Mouse (Mus musculus) c-Kit-positive CD71-positive TER-119-positive erythroid progenitor cells, embryonic 14.5 days (primary cell): ENCODE results near the gene Lrrc1.
A peak's percentile ranks its signal among the peaks of the same experiment; 100 is the strongest.

Experiments used
- DNase-seq: peaks from one replicate; pipeline ENCODE4 v3.0.0-alpha.2; 2013; ENCODE audit warnings: low spot score

Gene Lrrc1

GRCm38 (mm10) chr9:77426110-77426509 lies 118.6 kb downstream of the Lrrc1 start:
- DNase-seq: no peak

- no peak for DNase-seq
Observed at GRCm38 (mm10) chr9:77425553-77425952, 119.1 kb downstream of the Lrrc1 start.

GRCm38 (mm10) chr9:77420200-77420585 lies 124.5 kb downstream of the Lrrc1 start:
- DNase-seq: no peak

GRCm38 (mm10) chr9:77419501-77420199 lies 125.0 kb downstream of the Lrrc1 start:
- DNase-seq: no peak

- no peak for DNase-seq
Observed at GRCm38 (mm10) chr9:77418800-77419199, 125.9 kb downstream of the Lrrc1 start.

GRCm38 (mm10) chr9:77416486-77416885 lies 128.2 kb downstream of the Lrrc1 start:
- DNase-seq: no peak

- no peak for DNase-seq
Observed at GRCm38 (mm10) chr9:77416002-77416401, 128.7 kb downstream of the Lrrc1 start.

GRCm38 (mm10) chr9:77411830-77412425 lies 132.7 kb downstream of the Lrrc1 start:
- DNase-seq: no peak

GRCm38 (mm10) chr9:77410968-77411367 lies 133.7 kb downstream of the Lrrc1 start:
- DNase-seq: no peak

- no peak for DNase-seq
Observed at GRCm38 (mm10) chr9:77410524-77410923, 134.1 kb downstream of the Lrrc1 start.

- no peak for DNase-seq
Observed at GRCm38 (mm10) chr9:77408053-77408603, 136.5 kb downstream of the Lrrc1 start.

- peak; percentile 63 for DNase-seq
Observed at GRCm38 (mm10) chr9:77406906-77407305, 137.8 kb downstream of the Lrrc1 start.

GRCm38 (mm10) chr9:77404458-77404857 lies 140.2 kb downstream of the Lrrc1 start:
- DNase-seq: no peak

GRCm38 (mm10) chr9:77403961-77404360 lies 140.7 kb downstream of the Lrrc1 start:
- no peak for DNase-seq

GRCm38 (mm10) chr9:77402971-77403370 lies 141.7 kb downstream of the Lrrc1 start:
- no peak for DNase-seq

- DNase-seq: no peak
Observed at GRCm38 (mm10) chr9:77399801-77400200, 144.9 kb downstream of the Lrrc1 start.

- no peak for DNase-seq
Observed at GRCm38 (mm10) chr9:77398856-77399631, 145.6 kb downstream of the Lrrc1 start.

GRCm38 (mm10) chr9:77397027-77397426 lies 147.6 kb downstream of the Lrrc1 start:
- DNase-seq: no peak

- DNase-seq: no peak
Observed at GRCm38 (mm10) chr9:77391248-77391647, 153.4 kb downstream of the Lrrc1 start.

- no peak for DNase-seq
Observed at GRCm38 (mm10) chr9:77388956-77389355, 155.7 kb downstream of the Lrrc1 start.

GRCm38 (mm10) chr9:77386751-77387150 lies 157.9 kb downstream of the Lrrc1 start:
- peak; percentile 12 for DNase-seq

GRCm38 (mm10) chr9:77385611-77386010 lies 159.1 kb downstream of the Lrrc1 start:
- DNase-seq: no peak

- DNase-seq: no peak
Observed at GRCm38 (mm10) chr9:77384651-77385050, 160.0 kb downstream of the Lrrc1 start.
